9 mouse cellular contexts compared by ENCODE assay signal in the genomic region with DNA sequence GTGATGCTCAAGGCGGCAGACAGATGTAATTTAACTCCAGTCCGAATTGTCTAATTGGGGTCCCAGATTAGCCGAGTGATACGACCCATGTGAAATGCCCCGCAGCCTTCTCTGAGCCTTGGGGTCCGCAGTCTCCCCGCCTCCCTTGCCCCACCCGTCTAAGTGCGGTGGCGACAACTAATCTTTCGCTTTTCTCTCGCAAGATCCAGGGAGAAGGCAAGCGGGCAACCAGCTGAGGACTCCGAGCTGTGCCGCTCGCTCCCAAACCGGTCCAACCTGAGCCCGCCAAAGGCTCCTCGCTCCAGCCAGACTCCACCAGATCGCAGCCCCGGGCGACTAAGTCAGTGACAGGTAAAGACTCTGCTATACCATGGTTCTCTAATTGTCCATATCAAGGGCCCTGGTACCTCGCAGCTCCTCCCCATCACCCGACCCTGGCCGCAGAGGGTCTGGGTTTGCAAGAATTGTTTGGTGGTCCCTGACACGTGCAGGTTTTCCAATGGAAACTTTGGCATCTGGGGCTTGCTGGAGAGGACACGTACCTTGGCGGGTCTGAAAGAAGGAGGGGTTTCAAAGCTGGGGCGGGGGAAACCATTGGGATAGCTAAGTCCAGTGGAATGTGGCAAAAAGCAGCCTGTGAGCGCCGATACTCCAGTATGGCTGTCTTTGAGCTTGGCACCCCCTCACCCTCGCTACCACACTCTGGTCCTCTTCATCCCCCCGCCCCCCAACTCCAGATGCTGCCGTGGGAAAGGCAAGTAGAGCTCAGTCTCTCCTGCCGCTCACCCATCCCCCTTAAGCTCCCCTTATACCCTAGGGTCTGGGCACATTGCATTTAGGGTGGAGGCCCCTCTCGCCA. TPM values are rescaled to one million over a fixed set of nuclear protein-coding genes. Genes with fewer than 3 reads are reported as not detected.
A peak's percentile ranks its signal among the peaks of the same experiment; 100 is the strongest.
DNase-seq lines count a peak whose midpoint lies in the region; ATAC-seq lines count a peak whose summit lies in the region.
"Had no signal": no experiment of that assay in that cellular context is flagged by ENCODE, and none has a peak within 500 bp of the region (broad histone marks: within the 10 kb centered on the region; RNA-seq: fewer than 3 reads in every experiment).

No protein-coding gene starts in this region.

- no peak overlapping the region for H3K27ac ChIP-seq in heart, embryonic 12.5 days (ENCODE audit: poor library complexity, severe bottlenecking)
- no peak overlapping the region for H3K27ac ChIP-seq in limb, embryonic 12.5 days
- H3K27ac ChIP-seq in neural tube, embryonic 14.5 days (ENCODE audit: low read depth, low read length), result peak overlapping the region; percentile 16; the same call in 1 of the 2 replicates

- H3K36me3 ChIP-seq in megakaryocyte, embryonic 14.5 days (replicated peaks; ENCODE audit: low read length), result no peaks in the 10 kb centered on the region
- no peaks in the 10 kb centered on the region for H3K36me3 ChIP-seq in heart, embryonic 12.5 days
- H3K36me3 ChIP-seq in limb, embryonic 12.5 days, result no peaks in the 10 kb centered on the region
- H3K36me3 ChIP-seq in neural tube, embryonic 14.5 days (ENCODE audit: control insufficient read depth, insufficient read depth, low read length), result no peaks in the 10 kb centered on the region

- H3K4me3 ChIP-seq in megakaryocyte, embryonic 14.5 days (replicated peaks), result peak overlapping the region; percentile 87
- H3K4me3 ChIP-seq in heart, embryonic 12.5 days, result peak overlapping the region; percentile 65
- H3K4me3 ChIP-seq in limb, embryonic 12.5 days (replicated peaks), result peak overlapping the region; percentile 48
- peak overlapping the region; percentile 48 for H3K4me3 ChIP-seq in neural tube, embryonic 14.5 days (ENCODE audit: low read depth, low read length)

- DNase-seq in adrenal gland, postnatal 25 days, result peak; percentile 2
- no peak for DNase-seq in adrenal gland, postnatal 4 days (ENCODE audit: low spot score in 2 of 2)

- peaks cover 31% of the 10 kb centered on the region for H3K27me3 ChIP-seq in megakaryocyte, embryonic 14.5 days (replicated peaks)
- peaks cover 9% of the 10 kb centered on the region; the same call in 1 of the 2 replicates for H3K27me3 ChIP-seq in heart, embryonic 12.5 days (replicated peaks)
- peaks cover 47% of the 10 kb centered on the region for H3K27me3 ChIP-seq in limb, embryonic 12.5 days
- peaks cover 2% of the 10 kb centered on the region; the same call in 1 of the 2 replicates for H3K27me3 ChIP-seq in neural tube, embryonic 14.5 days (ENCODE audit: control insufficient read depth, insufficient read depth, low read length)

- 1% methylated on average over 36 of the region's 36 CpGs for WGBS in heart, embryonic 12.5 days
- under 1% methylated on average over 36 of the region's 36 CpGs for WGBS in limb, embryonic 12.5 days
- WGBS in neural tube, embryonic 14.5 days, result 1% methylated on average over 36 of the region's 36 CpGs

- peaks cover 6% of the 10 kb centered on the region; the same call in 1 of the 2 replicates for H3K9me3 ChIP-seq in megakaryocyte, embryonic 14.5 days
- H3K9me3 ChIP-seq in heart, embryonic 12.5 days (replicated peaks), result no peaks in the 10 kb centered on the region
- H3K9me3 ChIP-seq in limb, embryonic 12.5 days, result no peaks in the 10 kb centered on the region
- H3K9me3 ChIP-seq in neural tube, embryonic 14.5 days (ENCODE audit: control insufficient read depth, low read length), result no peaks in the 10 kb centered on the region

- peak overlapping the region; percentile 77 for H3K9ac ChIP-seq in heart, embryonic 12.5 days
- peak overlapping the region; percentile 34; the same call in 1 of the 2 replicates for H3K9ac ChIP-seq in limb, embryonic 12.5 days (replicated peaks)
- H3K9ac ChIP-seq in neural tube, embryonic 14.5 days (replicated peaks; ENCODE audit: low read depth, low read length), result peak overlapping the region; percentile 62

- peak overlapping the region; percentile 91 for H3K4me2 ChIP-seq in heart, embryonic 12.5 days
- peak overlapping the region; percentile 93 for H3K4me2 ChIP-seq in limb, embryonic 12.5 days
- H3K4me2 ChIP-seq in neural tube, embryonic 14.5 days (ENCODE audit: low read depth, low read length), result peak overlapping the region; percentile 97

- H3K4me1 ChIP-seq in megakaryocyte, embryonic 14.5 days, result peaks cover 13% of the 10 kb centered on the region; the same call in 1 of the 2 replicates
- H3K4me1 ChIP-seq in heart, embryonic 12.5 days (replicated peaks), result 0 out of 2 replicates have a peak, but pooled peaks cover 10% of the 10 kb centered on the region
- peaks cover 14% of the 10 kb centered on the region for H3K4me1 ChIP-seq in limb, embryonic 12.5 days (replicated peaks)
- H3K4me1 ChIP-seq in neural tube, embryonic 14.5 days (ENCODE audit: control insufficient read depth, insufficient read depth, low read length), result no peaks in the 10 kb centered on the region

- ATAC-seq in megakaryocyte, adult 5-6 weeks (ENCODE audit: poor library complexity, severe bottlenecking), result no peak
- ATAC-seq in heart, embryonic 12.5 days (ENCODE audit: insufficient number of reproducible peaks, low FRiP score), result peak; percentile 55; the same call in 1 of the 2 replicates
- peak; percentile 56; the same call in 1 of the 2 replicates for ATAC-seq in limb, embryonic 12.5 days (ENCODE audit: insufficient number of reproducible peaks, insufficient read depth, low FRiP score, low TSS enrichment, low read depth)
- peak; percentile 67 for ATAC-seq in neural tube, embryonic 14.5 days (ENCODE audit: low read depth)
- ATAC-seq in erythroid progenitor cell, adult 5-6 weeks (replicated peaks; ENCODE audit: low FRiP score, poor library complexity, severe bottlenecking), result no peak

RNA-seq across cellular contexts. Expression of a gene that starts 0.7 kb away (rescaled TPM):
- total RNA-seq in adrenal gland, postnatal 25 days (2021), result 0.15 TPM in 1 of 2 replicates, not detected in the other
- total RNA-seq in adrenal gland, postnatal 4 days (2021), result 1 to 10 TPM; 1.0 to 2.2 TPM
- polyA plus RNA-seq in megakaryocyte, embryonic 14.5 days (2012; ENCODE audit: insufficient read depth, low replicate concordance), result not detected in 2 replicates
- not detected in 2 replicates for total RNA-seq in megakaryocyte, adult 5-6 weeks (2015)
- total RNA-seq in megakaryocyte, adult 5-6 weeks (2017), result not detected in 2 replicates
- 8.0 and 8.9 TPM in 2 replicates for polyA plus RNA-seq in heart, embryonic 12.5 days (2016; fragmentation: Nextera tagmentation; extraction: Ambion mirVana)
- 0.31 and 0.60 TPM in 2 replicates for polyA plus RNA-seq in limb, embryonic 12.5 days (2016; fragmentation: Nextera tagmentation; extraction: Ambion mirVana)
- 16.0 and 19.8 TPM in 2 replicates for polyA plus RNA-seq in neural tube, embryonic 14.5 days (2014; fragmentation: Nextera tagmentation; extraction: Ambion mirVana)
- not detected in 2 replicates for total RNA-seq in erythroid progenitor cell, adult 5-6 weeks (2015; ENCODE audit: low replicate concordance)
- total RNA-seq in erythroid progenitor cell, adult 5-6 weeks (2017; ENCODE audit: low replicate concordance), result not detected in 2 replicates
- polyA plus RNA-seq: C2C12 had no signal

Comparison
In these comparisons a context has a peak if more than half of its experiments do, and no peak if none do; other contexts are left out.
1. ATAC-seq: peak in heart, embryonic 12.5 days (single experiment), limb, embryonic 12.5 days (single experiment) and neural tube, embryonic 14.5 days (single experiment); none in megakaryocyte, adult 5-6 weeks (single experiment) and erythroid progenitor cell, adult 5-6 weeks (single experiment).
2. Peak in every context shown above with its lines, with median percentiles within 50 percentile points of each other: H3K4me3 ChIP-seq, H3K4me2 ChIP-seq and H3K9ac ChIP-seq.